Mouse (Mus musculus) fibroblast of lung, adult 2 months (primary cell): ENCODE measurements around the gene Runx3.
"Not testable (repeated sequence)": the region's sequence is repeated elsewhere in the genome, so short reads cannot be mapped to it uniquely, and the experiment has no call there.

Experiments used
- DNase-seq: peaks from one replicate; pipeline ENCODE4 v3.0.0-alpha.2; 2011; ENCODE audit warnings: low read depth

Gene Runx3

DNA sequence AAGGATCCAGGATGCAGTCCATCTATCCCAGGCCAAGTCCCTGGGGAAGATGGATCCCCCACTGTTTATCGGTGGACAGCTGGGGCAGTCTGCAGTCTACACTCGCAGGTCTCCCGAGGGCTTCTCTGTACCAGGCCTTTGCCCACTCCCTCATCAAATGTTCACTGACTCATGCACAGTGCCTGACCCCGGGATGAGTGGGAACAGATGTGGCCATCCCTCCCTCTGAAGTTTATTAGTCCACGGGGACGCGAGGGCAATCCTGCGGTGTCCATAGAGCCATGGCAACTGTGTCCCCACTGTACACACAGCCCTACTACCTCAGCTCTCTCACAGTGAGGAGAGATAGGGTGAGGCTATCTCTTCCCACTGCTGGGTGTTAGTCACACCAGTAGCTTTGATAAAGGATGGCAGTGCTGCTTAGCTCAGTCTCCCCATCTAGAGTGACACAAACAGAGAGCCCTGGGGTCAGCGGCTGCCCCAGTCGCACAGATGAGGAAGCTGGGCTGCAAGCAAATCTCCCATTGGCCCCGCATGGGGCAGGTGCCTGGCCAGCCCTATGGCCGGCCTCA is 50.9 kb downstream of the Runx3 start:
- DNase-seq, result no peak

DNA sequence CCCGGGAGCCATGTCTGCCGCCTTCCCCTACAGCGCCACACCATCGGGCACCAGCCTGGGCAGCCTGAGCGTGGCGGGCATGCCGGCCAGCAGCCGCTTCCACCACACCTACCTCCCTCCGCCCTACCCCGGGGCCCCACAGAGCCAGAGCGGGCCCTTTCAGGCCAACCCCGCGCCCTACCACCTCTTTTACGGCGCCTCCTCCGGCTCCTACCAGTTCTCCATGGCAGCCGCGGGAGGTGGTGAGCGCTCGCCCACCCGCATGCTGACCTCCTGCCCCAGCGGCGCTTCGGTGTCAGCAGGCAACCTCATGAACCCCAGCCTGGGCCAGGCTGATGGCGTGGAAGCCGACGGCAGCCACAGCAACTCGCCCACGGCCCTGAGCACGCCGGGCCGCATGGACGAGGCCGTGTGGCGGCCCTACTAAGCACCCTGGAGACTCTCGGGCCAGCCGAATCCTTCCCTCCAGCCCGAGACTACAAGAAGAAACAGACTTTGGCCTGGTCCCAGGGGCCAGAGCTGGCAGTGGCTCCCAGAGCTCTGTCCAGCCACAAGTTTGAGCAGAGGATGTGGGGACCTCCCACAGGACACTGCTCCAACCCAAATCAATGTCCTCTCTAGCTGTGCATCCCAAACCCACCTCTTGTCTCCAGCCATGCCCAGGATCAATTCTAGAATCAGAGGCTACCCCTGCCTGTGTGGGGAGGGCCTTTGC is 55.1 kb downstream of the Runx3 start:
- no peak for DNase-seq

DNA sequence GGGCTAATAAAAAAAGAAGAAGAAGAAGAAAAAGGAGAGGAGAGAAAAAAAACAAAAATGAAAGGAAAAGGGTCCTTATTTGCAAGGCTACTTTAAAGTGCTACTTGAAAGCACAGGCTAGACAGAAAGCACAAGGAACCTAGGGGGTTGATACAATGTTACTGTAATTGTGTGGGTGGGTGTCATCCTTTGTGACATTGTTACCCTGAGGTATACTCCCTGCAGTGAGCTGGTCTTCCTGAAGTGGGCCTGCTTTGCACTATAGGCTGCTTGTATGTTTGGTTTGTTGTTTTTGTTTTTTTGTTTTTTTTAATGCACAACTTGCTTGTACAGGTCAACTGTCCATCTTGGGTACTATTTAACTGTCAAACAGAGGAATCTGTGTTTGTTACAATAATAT is 57.1 kb downstream of the Runx3 start:
- DNase-seq, result no peak

- no peak for DNase-seq
These were observed 58.6 kb downstream of the Runx3 start for GRCm38 (mm10) chr4:135179077-135179481.

DNA sequence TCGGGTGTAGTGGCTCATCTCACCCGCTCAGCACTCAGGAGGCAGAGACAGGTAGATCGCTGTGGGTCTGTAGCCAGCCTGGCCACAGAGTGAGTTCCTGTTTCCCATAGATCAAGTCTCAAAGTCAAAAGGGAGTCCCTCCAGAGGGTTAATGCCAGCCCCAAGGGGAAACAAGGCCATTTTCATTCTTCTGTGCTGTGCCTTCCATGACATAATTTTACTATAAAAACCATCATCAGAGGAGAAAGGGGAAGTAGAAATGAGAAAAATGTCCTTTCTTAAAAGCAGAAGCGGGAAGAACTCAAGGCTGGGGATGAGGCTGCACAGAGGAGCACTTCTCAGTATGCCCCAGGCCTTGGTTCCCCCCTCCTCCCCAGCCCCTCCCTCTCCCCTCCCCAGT is 61.4 kb downstream of the Runx3 start:
- no peak for DNase-seq

GRCm38 (mm10) chr4:135184277-135184676 is 63.8 kb downstream of the Runx3 start:
- not testable (repeated sequence) for DNase-seq

- no peak for DNase-seq
These were observed 69.1 kb downstream of the Runx3 start for GRCm38 (mm10) chr4:135189452-135190008.

DNA sequence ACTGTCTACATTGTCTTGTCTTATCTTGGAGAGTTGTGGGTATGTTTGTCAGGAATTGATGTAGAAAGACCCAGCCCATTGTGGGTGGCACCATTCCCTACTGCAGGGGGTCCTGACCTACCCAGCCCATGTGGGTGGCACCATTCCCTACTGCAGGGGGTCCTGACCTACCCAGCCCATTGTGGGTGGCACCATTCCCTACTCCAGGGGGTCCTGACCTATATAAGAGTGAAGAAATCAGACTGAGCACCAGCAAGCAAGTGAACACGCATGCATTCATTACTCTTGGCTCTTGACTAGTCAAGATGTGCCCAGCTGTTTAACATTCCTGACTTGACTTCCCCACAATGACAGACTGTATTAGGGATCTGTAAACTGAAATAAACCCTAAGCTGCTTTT is 69.9 kb downstream of the Runx3 start:
- no peak for DNase-seq

DNA sequence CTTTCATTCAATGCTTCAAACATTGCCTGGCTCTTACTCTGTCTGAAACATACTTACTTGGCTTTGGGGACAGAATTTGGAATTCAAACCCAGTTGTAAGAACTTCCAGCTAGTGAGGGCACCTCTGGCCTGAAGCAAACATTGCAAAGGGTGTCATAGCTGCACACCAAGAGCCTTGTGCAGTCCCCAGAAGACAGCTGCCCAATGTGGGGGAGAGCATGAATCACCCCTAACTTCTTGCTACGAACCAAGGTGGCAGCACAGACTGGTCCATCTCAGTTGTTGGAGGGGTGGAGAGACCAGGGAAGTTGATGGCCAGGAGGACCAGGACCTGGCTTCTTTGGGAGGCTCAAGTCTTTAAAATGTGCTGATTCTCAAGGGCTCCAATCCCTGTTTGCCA is 70.7 kb downstream of the Runx3 start:
- no peak for DNase-seq

- DNase-seq, result no peak
These were observed 71.2 kb downstream of the Runx3 start for GRCm38 (mm10) chr4:135191604-135192003.

DNA sequence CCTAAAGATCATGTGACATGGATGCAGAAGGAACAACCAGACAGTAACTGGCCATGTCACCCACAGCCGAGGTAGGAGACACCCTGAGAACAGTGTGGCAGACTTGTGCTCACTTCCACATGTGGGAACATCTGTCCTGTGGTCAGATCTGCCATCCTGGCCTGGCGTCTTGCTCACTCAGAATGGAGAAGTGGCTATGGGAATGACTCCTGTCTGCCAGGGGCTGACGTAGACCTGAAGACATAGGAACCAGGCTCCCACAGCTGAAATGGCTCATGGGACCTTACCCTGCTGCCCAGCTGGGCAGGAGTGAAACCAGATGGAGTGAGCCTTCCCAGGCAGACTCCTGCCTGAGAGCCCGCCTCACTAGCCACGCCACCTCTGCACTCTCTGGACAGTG is 72.4 kb downstream of the Runx3 start:
- DNase-seq, result no peak

- DNase-seq, result no peak
These were observed 77.4 kb downstream of the Runx3 start for GRCm38 (mm10) chr4:135197857-135198256.

DNA sequence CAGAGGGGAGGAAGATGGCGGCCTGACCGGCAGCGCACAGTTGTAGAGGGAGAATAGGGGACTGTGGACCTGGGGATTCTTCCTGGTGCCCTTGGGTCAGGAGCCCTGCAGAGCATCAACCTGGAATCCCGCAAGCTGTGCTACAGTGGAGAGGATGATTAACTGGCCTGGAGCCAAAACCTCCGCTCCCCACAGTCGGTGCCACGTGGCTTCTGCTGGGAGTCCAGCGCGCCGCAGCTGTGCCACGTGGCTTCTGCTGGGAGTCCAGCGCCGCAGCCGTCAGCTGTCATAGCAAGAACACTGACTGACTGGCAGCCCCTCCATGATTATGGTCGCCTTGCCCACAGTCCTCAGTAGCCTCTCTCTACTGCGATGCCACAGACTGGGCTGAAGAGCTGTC is 81.3 kb downstream of the Runx3 start:
- no peak for DNase-seq

DNA sequence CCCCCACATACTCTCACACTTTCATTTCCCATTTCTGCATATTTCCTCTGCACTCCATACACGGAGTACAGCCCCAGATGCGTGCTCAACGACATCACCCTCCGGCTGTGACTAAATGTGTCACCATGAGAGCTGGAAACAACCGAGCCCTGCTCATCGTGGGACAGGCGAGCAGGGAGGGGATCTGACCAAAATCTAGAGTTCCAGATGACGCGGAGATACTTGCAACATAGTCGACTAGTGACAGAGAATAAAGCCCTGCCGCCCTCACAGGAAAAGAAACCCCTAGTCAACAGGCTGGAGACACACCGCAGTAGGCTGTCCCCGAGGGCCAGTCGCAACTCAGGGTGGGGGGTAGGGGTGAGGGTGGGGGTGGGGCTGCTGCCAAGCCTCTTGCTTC is 82.8 kb downstream of the Runx3 start:
- DNase-seq, result no peak

DNA sequence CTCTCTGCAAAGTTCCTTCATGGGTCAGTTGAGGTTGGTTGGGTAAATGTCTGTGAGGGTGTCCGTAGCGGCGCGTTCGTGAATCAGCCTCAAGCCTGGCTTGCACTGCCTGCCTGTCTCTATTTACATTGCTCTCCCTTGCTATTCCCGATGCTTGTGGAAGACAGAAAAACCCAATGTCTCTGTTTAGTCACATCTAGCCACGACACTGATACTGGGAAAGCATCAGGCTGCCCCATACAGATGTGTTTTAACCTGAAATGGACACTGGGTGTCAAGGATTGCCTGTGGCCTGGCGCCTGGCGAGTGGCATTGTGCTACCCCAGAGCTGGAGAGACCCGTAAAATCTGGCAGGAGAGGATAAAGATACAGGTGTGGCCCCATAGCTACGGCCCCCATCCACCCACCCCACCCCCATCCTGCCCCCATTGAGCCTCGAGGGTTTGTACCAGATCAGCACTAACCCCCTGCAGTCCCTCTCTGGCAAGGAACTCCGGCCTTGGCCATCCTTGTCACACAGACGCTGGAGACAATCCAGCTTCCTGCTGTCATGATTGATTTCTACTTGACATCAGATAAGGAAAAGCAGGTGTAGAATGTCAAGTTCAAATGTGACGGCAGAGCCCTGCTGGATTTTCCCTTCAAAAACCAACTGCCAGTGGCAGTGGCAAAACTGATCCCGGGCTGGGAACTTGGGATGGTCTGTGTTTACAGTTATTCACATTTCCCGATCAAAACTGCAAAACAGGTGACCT is 83.5 kb downstream of the Runx3 start:
- no peak for DNase-seq

GRCm38 (mm10) chr4:135204666-135205065 is 84.2 kb downstream of the Runx3 start:
- no peak for DNase-seq

DNA sequence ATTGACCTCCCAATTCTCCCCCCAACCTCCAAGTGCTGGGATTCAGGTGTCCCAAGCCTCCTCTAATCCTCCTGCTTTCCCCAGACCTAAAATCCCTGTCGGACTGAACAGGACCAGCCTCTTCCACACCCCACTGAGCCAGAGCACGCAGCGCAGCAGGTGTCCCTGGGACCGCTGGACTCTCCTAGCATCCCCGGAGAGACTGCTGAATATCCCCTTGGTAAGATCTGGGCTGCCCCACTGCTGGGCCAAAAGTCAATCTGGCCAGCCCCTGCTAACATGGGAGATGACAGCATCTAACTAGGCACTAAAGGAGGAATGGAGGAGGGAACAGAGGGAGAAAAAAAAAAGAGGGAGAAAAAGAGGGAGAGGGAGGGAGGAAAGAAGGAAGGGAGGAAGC is 84.8 kb downstream of the Runx3 start:
- DNase-seq, result no peak

DNA sequence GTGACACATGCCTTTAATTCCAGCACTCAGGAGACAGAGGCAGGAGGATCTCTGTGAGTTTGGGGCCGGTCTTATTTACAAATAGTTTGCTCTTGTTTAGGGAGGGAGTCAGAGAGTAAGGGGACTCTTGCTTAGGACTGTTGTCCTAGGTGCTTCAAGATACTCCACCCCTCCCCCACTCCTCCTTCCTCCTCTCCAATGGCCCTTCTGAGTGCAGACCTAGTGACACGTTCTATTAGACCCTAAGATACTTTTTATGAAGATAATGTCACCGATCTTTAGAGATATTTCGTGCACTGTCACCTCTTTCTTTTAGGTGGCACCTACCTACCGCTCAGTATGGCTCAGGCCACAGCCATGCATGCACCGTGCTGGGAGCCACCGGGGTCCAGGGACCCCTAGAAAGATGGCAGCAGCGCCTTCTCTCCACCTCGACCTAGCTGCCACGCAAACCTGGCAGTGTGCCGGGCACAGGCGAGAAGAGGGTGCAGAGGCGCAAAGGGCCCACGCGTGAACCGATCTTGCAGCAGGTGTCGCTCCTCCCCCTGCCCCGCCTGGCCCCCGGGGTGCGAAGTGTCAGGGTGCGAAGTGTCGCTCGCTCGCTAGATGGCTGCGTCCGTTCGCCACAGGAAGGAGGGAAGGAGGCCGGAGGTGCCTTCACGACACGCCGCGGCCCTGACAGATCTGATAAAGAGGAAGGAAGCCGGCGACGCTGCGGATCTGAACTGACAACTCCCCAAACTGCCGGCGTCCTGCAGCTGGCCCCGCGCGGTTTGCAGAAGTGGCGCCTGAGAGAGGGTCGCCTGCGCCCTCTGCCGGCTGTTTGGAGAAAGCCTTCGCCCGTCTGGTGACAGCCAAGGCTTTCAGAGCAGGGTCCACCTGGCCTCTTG is 85.5 kb downstream of the Runx3 start:
- no peak for DNase-seq

- no peak for DNase-seq
These were observed 89.4 kb downstream of the Runx3 start for GRCm38 (mm10) chr4:135209846-135210245.

- DNase-seq, result no peak
These were observed 99.2 kb downstream of the Runx3 start for GRCm38 (mm10) chr4:135219652-135220051.

GRCm38 (mm10) chr4:135220641-135221040 is 100.2 kb downstream of the Runx3 start:
- DNase-seq, result no peak
